Mouse (Mus musculus) neural tube, postnatal 0 days (tissue): ENCODE measurements around the gene Emp3. TPM values are rescaled to one million over a fixed set of nuclear protein-coding genes. Genes with fewer than 3 reads are reported as not detected.

Source experiments
- polyA plus RNA-seq: library from polyadenylated mRNA; unstranded; fragments of >200 nt; fragmentation: Nextera tagmentation; extraction: Ambion mirVana; gene quantifications from 2 replicates; pipeline ENCODE4 v1.2.1, GENCODE M21; 2015

Emp3 gene
- 56.9 and 74.0 TPM in 2 replicates for polyA plus RNA-seq

GRCm38 (mm10) chr7:45921242-45921621 lies at the start of gene Emp3:
Emp3 (minus strand) TSS chr7:45921404.

DNA sequence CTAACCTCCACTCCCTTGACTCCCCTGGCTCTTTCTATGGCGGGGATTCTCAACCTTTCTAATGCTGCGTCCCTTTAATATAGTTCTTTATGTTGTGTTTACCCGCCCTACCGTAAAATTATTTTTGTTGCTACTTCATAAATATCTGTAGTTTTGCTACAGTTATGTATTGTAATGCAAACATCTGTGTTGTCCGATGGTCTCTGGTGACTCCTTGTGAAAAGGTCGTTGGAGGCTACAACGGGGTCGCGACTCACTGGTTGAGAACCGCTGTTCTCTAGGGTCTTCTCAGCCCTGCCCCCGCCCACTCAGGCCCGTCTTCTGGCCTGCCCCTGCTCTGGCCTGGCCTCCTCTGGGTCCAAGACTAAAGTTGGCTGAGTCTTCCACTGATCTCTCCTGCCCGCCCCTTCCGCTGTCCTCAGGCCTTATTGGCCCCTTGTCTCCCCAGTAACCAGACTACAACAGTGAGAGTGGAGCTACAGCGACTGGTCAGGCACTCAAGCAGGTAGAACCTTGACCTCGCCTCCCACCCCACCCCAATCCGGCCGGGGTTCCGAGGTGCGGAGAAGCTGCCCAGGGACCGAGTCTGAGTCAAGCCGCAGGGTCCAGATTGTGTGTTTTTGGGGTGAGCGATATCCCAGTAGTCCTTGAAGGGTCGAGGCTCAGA lies 2.7 kb upstream of the Emp3 start, which contains the start of gene Ccdc114:
Gene Ccdc114 (plus strand): TSS at position 311 of the 667 bp plus-strand sequence.

GRCm38 (mm10) chr7:45896517-45897257 lies 24.5 kb downstream of the Emp3 start, which contains the start of the genes Syngr4 and Tmem143:
Syngr4 (minus strand) TSS chr7:45896714.
Tmem143 (plus strand) TSS chr7:45896941.

GRCm38 (mm10) chr7:45878278-45878677 lies 42.9 kb downstream of the Emp3 start, which contains the start of gene Grin2d:
Grin2d (minus strand) TSS chr7:45878378.

DNA sequence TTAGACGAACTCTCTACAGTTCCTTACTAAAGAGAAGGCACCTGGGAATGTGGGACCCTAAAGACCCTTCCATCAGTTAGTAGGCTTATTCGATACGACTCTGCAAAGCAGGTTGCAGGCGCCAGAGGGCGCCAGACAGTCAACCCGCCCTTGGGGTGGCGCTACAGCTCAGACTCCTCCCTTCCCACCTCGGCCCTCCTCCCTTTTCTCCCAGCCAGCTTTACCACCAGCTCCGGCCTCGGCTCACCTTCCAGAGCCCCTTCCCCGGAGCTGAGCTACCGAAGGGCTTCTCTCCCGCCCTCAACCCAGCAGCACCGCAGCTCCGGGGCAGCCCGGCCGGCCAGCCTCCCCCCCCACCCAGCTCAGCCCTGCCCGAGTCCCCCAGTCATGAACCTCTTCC lies 48.6 kb downstream of the Emp3 start, which contains the start of gene Kdelr1:
Gene Kdelr1 (plus strand): TSS at position 149 of the 400 bp plus-strand sequence.

Other genes starting within 250 kb of the Emp3 start
- gene Ntn5, start 237.4 kb downstream of the Emp3 start, polyA plus RNA-seq: 1.4 and 1.6 TPM in 2 replicates
- gene Sec1, start 227.0 kb downstream of the Emp3 start, polyA plus RNA-seq: 0.45 and 0.58 TPM in 2 replicates
- 92.0 and 100.0 TPM in 2 replicates for gene Car11, start 221.6 kb downstream of the Emp3 start, polyA plus RNA-seq
- 6.3 and 8.5 TPM in 2 replicates for gene Dbp, start 216.3 kb downstream of the Emp3 start, polyA plus RNA-seq
- gene Rpl18, start 205.9 kb downstream of the Emp3 start, polyA plus RNA-seq: 516 and 551 TPM in 2 replicates
- 18.9 and 20.8 TPM in 2 replicates for gene Sphk2, start 203.4 kb downstream of the Emp3 start, polyA plus RNA-seq
- 0.14 TPM in 1 of 2 replicates, not detected in the other for gene Fam83e, start 200.2 kb downstream of the Emp3 start, polyA plus RNA-seq
- gene Spaca4, start 195.6 kb downstream of the Emp3 start, polyA plus RNA-seq: not detected in 2 replicates
- gene Lmtk3, start 137.7 kb downstream of the Emp3 start, polyA plus RNA-seq: 19.1 and 20.2 TPM in 2 replicates
- gene Sult2b1, start 136.7 kb downstream of the Emp3 start, polyA plus RNA-seq: 9.0 and 9.5 TPM in 2 replicates
- 202 and 212 TPM in 2 replicates for gene Cyth2, start 106.8 kb downstream of the Emp3 start, polyA plus RNA-seq
- 2.1 and 2.3 TPM in 2 replicates for gene Kcnj14, start 96.6 kb downstream of the Emp3 start, polyA plus RNA-seq
- 41.4 and 43.8 TPM in 2 replicates for gene Grwd1, start 90.5 kb downstream of the Emp3 start, polyA plus RNA-seq
- gene Kdelr1, start 48.6 kb downstream of the Emp3 start, polyA plus RNA-seq: 51.6 and 60.3 TPM in 2 replicates
- 7.6 and 9.0 TPM in 2 replicates for gene Grin2d, start 43.0 kb downstream of the Emp3 start, polyA plus RNA-seq
- 0.34 TPM in 1 of 2 replicates, not detected in the other for gene Syngr4, start 24.7 kb downstream of the Emp3 start, polyA plus RNA-seq
- 7.3 and 8.2 TPM in 2 replicates for gene Tmem143, start 24.5 kb downstream of the Emp3 start, polyA plus RNA-seq
- gene Ccdc114, start 2.7 kb upstream of the Emp3 start, polyA plus RNA-seq: 6.9 and 7.0 TPM in 2 replicates
- 0.41 and 0.76 TPM in 2 replicates for gene Abcc6, start 108.9 kb upstream of the Emp3 start, polyA plus RNA-seq
- 36.7 and 41.6 TPM in 2 replicates for gene Nomo1, start 112.3 kb upstream of the Emp3 start, polyA plus RNA-seq
- 2.6 and 3.5 TPM in 2 replicates for gene Kcnj11, start 179.4 kb upstream of the Emp3 start, polyA plus RNA-seq